Mouse (Mus musculus) kidney, postnatal 25 days (tissue): ENCODE data around the gene Tmod4.
A peak's percentile ranks its signal among the peaks of the same experiment; 100 is the strongest.

Source experiments
- DNase-seq, 2 experiments: peaks; one replicate each; pipeline ENCODE4 v3.0.0; 2021; ENCODE audit warnings: mixed read lengths in 2 of 2

Gene Tmod4

GRCm38 (mm10) chr3:95139586-95140288 is 15.5 kb downstream of the Tmod4 start:
- peak; percentile 82 to 92 for DNase-seq

- DNase-seq: no peak
Measured at GRCm38 (mm10) chr3:95140289-95140595, 16.0 kb downstream of the Tmod4 start.

- no peak for DNase-seq
Measured at GRCm38 (mm10) chr3:95140795-95141194, 16.5 kb downstream of the Tmod4 start.

GRCm38 (mm10) chr3:95141474-95141873 is 17.2 kb downstream of the Tmod4 start:
- no peak for DNase-seq

GRCm38 (mm10) chr3:95141952-95142616 is 17.8 kb downstream of the Tmod4 start, which contains the start of gene Tnfaip8l2:
Tnfaip8l2 (minus strand) TSS chr3:95142360.
- DNase-seq: peak in 1 of 2 experiments; percentile 49

GRCm38 (mm10) chr3:95142617-95143011 is 18.3 kb downstream of the Tmod4 start:
- peak; percentile 90 to 92 for DNase-seq

GRCm38 (mm10) chr3:95147924-95148323 is 23.6 kb downstream of the Tmod4 start:
- DNase-seq: peak in 1 of 2 experiments; percentile 52

GRCm38 (mm10) chr3:95153874-95154273 is 29.6 kb downstream of the Tmod4 start:
- DNase-seq: peak; percentile 36 to 70

- no peak for DNase-seq
Measured at GRCm38 (mm10) chr3:95159511-95159986, 35.3 kb downstream of the Tmod4 start.

GRCm38 (mm10) chr3:95159987-95160963 is 36.0 kb downstream of the Tmod4 start, which contains the start of gene Sema6c:
Sema6c (plus strand) TSS chr3:95160457.
- peak; percentile 91 to 95 for DNase-seq

GRCm38 (mm10) chr3:95161041-95161551 is 36.8 kb downstream of the Tmod4 start:
- DNase-seq: no peak

- DNase-seq: no peak
Measured at GRCm38 (mm10) chr3:95161618-95162344, 37.5 kb downstream of the Tmod4 start.

- DNase-seq: no peak
Measured at GRCm38 (mm10) chr3:95162345-95162628, 38.0 kb downstream of the Tmod4 start.

GRCm38 (mm10) chr3:95163419-95164255 is 39.4 kb downstream of the Tmod4 start:
- no peak for DNase-seq

- DNase-seq: no peak
Measured at GRCm38 (mm10) chr3:95164256-95164550, 39.9 kb downstream of the Tmod4 start.

GRCm38 (mm10) chr3:95164840-95165239 is 40.6 kb downstream of the Tmod4 start:
- no peak for DNase-seq

GRCm38 (mm10) chr3:95169996-95170395 is 45.7 kb downstream of the Tmod4 start:
- no peak for DNase-seq

GRCm38 (mm10) chr3:95171105-95171504 is 46.8 kb downstream of the Tmod4 start:
- no peak for DNase-seq

GRCm38 (mm10) chr3:95172526-95173255 is 48.4 kb downstream of the Tmod4 start:
- DNase-seq: peak in 1 of 2 experiments; percentile 49

GRCm38 (mm10) chr3:95173256-95173949 is 49.1 kb downstream of the Tmod4 start:
- DNase-seq: peak; percentile 40 to 69
